Mouse (Mus musculus) neural tube, embryonic 10.5 days (tissue): ENCODE results near the gene Bcat1.
A peak's percentile ranks its signal among the peaks of the same experiment; 100 is the strongest.

Experiments used
- DNase-seq: peaks from one replicate; pipeline ENCODE4 v3.0.0-alpha.2; 2017; ENCODE audit warnings: low spot score; ENCODE audit errors: extremely low spot score

Bcat1 gene

DNA sequence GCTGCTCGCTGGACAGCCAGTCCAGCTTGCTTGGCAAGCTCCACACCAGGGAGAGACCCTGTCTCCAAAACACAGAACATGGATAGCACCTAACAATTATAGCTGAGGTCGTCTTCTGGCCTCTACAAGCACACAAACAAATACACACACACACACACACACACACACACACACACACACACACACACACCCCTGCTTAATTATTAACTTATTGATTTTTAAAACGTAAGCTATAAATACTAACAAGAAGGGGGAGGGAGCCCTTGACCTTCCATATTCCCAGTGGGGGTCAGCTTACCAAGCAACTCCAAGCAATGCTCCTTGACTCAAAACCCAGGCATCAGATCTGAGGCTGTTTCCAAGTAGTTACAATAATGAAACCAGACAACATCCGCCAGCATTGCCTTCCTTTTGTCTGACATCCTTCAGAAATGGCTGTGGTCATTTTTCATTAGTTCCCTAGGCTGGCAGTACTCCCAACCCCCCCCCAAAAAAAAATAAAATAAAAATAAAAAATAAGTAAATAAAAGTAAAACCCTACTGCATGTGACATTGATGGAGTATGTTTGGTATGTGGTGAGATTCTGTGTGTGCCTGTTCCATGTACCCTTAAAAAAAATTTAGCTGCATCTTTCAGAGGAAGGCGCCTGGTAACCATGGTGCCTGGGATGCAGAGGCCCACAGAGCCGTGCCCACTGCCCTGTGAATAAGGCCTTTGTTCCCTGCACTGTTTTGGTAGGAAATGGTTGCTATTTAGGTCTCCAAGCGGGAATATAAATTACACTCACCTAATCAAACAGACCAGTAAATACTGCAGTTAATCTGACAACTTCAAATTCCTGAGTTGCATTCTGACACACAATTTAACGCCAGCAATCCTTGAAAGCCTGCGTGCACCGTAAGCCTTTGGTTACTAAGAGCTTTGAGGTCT is 131.3 kb downstream of the Bcat1 start:
- DNase-seq, result peak; percentile 41
